Mouse (Mus musculus) spleen, adult 2 months (tissue): ENCODE measurements around the gene 2810408A11Rik.
"Not testable (repeated sequence)": the region's sequence is repeated elsewhere in the genome, so short reads cannot be mapped to it uniquely, and the experiment has no call there.

Source experiments
- CTCF ChIP-seq: fragments of 200-500 bp; IDR thresholded peaks from 2 replicates; pipeline ENCODE4 v1.5.1; 2011; ENCODE audit warnings: mild to moderate bottlenecking, inconsistent platforms; ENCODE audit not compliant: insufficient read depth, insufficient read length, insufficient replicate concordance; ENCODE audit errors: extremely low read depth
- POLR2A ChIP-seq: fragments of 200-500 bp; IDR thresholded peaks from 2 replicates; pipeline ENCODE4 v1.6.1; 2011; ENCODE audit warnings: low read depth, low read length, inconsistent platforms

- TF ChIP-seq CTCF, POLR2A: not testable (repeated sequence)
Observed at GRCm38 (mm10) chr11:69916652-69917378, 16.0 kb upstream of the 2810408A11Rik start.
